Mouse (Mus musculus) myocyte (in vitro differentiated cells): ENCODE measurements at regions not wholly inside any gene's neighbourhood (a gene's known extent, or its start where the extent isn't known, plus 50 kb on each side); places are given as distances from the start of the nearest gene placed in this dataset.

Experiments
- H3K27me3 ChIP-seq: one replicate; pipeline ENCODE4 v1.6.1; 2011; ENCODE audit not compliant: control insufficient read depth, insufficient read depth, insufficient read length
- H3K36me3 ChIP-seq: one replicate; pipeline ENCODE4 v1.6.1; 2011; ENCODE audit not compliant: control insufficient read depth, insufficient read depth
- H3K4me2 ChIP-seq: one replicate; pipeline ENCODE4 v1.6.1; 2011; ENCODE audit warnings: low read depth, control low read depth
- H3K4me3 ChIP-seq: one replicate; pipeline ENCODE4 v1.5.1; 2011; ENCODE audit warnings: mild to moderate bottlenecking, control low read depth, moderate library complexity
- H3K79me2 ChIP-seq: one replicate; pipeline ENCODE4 v1.6.1; 2011; ENCODE audit not compliant: control insufficient read depth, insufficient read depth
- H3ac ChIP-seq: one replicate; pipeline ENCODE4 v1.6.1; 2011; ENCODE audit not compliant: control insufficient read depth, insufficient read length
- CEBPB ChIP-seq: IDR thresholded peaks from 2 replicates; pipeline ENCODE4 v1.6.1; 2011; ENCODE audit warnings: mild to moderate bottlenecking, moderate library complexity; ENCODE audit not compliant: poor library complexity, insufficient read depth, severe bottlenecking
- E2F4 ChIP-seq: IDR thresholded peaks from one replicate; pipeline ENCODE4 v1.6.1; 2011; ENCODE audit warnings: mild to moderate bottlenecking, control low read depth, moderate library complexity; ENCODE audit not compliant: insufficient read depth
- MAX ChIP-seq: IDR thresholded peaks from one replicate; pipeline ENCODE4 v1.6.1; 2011; ENCODE audit warnings: low read depth, mild to moderate bottlenecking, control low read depth
- MYOD1 ChIP-seq, 3 experiments: IDR thresholded peaks; one replicate each; pipeline ENCODE4 v1.6.1; 2011; ENCODE audit warnings: control low read depth in 2 of 3, low read depth in 2 of 3, mild to moderate bottlenecking in 2 of 3, moderate library complexity in 1 of 3; ENCODE audit not compliant: insufficient read length in 2 of 3, control insufficient read depth in 1 of 3
- MYOG ChIP-seq, 3 experiments: IDR thresholded peaks; one replicate each; pipeline ENCODE4 v1.6.1; 2011; ENCODE audit warnings: control low read depth in 2 of 3, low read depth in 2 of 3, mild to moderate bottlenecking in 2 of 3; ENCODE audit not compliant: insufficient read length in 2 of 3, control insufficient read depth in 1 of 3, insufficient read depth in 1 of 3
- POLR2A ChIP-seq: IDR thresholded peaks from one replicate; pipeline ENCODE4 v1.6.1; 2011; ENCODE audit warnings: low read depth, mild to moderate bottlenecking, control low read depth, moderate library complexity; ENCODE audit not compliant: insufficient read length
- POLR2AphosphoS2 ChIP-seq: IDR thresholded peaks from one replicate; pipeline ENCODE4 v1.6.1; 2011; ENCODE audit warnings: low read depth, control low read depth; ENCODE audit not compliant: insufficient read length
- REST ChIP-seq: IDR thresholded peaks from one replicate; pipeline ENCODE4 v1.6.1; 2011; ENCODE audit warnings: mild to moderate bottlenecking, control low read depth, moderate library complexity; ENCODE audit not compliant: insufficient read depth, insufficient read length
- SRF ChIP-seq: IDR thresholded peaks from one replicate; pipeline ENCODE4 v1.6.1; 2011; ENCODE audit warnings: low read depth; ENCODE audit not compliant: control insufficient read depth, insufficient read length
- TCF12 ChIP-seq: IDR thresholded peaks from one replicate; pipeline ENCODE4 v1.6.1; 2011; ENCODE audit warnings: mild to moderate bottlenecking, control low read depth; ENCODE audit not compliant: poor library complexity, insufficient read depth, severe bottlenecking
- TCF3 ChIP-seq: IDR thresholded peaks from one replicate; pipeline ENCODE4 v1.6.1; 2011; ENCODE audit warnings: low read depth, control low read depth; ENCODE audit not compliant: insufficient read length
- USF1 ChIP-seq: IDR thresholded peaks from one replicate; pipeline ENCODE4 v1.6.1; 2011; ENCODE audit warnings: low read depth, mild to moderate bottlenecking, control low read depth, moderate library complexity

- TF ChIP-seq USF1 (no peak), TCF3 (no peak), CEBPB (no peak), MYOG (IDR thresholded peaks at IDR 0.05; ENCODE audit: control insufficient read depth in 1 of 3, insufficient read depth in 1 of 3, insufficient read length in 2 of 3, low read depth in 2 of 3) (no peak), POLR2AphosphoS2 (no peak), E2F4 (no peak), MAX (no peak), REST (no peak), SRF (no peak), MYOD1 (IDR thresholded peaks at IDR 0.05; ENCODE audit: control insufficient read depth in 1 of 3, insufficient read length in 2 of 3, low read depth in 2 of 3) (no peak), TCF12 (no peak), POLR2A (no peak)
- H3K36me3 ChIP-seq, result no peaks in the 10 kb centered on the region
- no peak overlapping the region for H3ac ChIP-seq
- H3K4me2 ChIP-seq, result no peak overlapping the region
- H3K4me3 ChIP-seq, result no peak overlapping the region
- no peaks in the 10 kb centered on the region for H3K79me2 ChIP-seq
- H3K27me3 ChIP-seq, result no peaks in the 10 kb centered on the region
These were observed 299.0 kb upstream of the Fsip2 start for GRCm38 (mm10) chr2:82644428-82644827.
